Mouse (Mus musculus) heart, adult 10 weeks (tissue): ENCODE measurements around the gene Col9a1. TPM values are rescaled to one million over a fixed set of nuclear protein-coding genes. Genes with fewer than 3 reads are reported as not detected.

ENCODE experiments used
- polyA plus RNA-seq: library from polyadenylated mRNA; stranded (reverse); fragments of 350-450 nt; fragmentation: Illumina TruSeq; extraction: RNeasy Lipid Tissue Mini Kit (QIAGEN cat#74804); gene quantifications from one replicate; pipeline ENCODE4 v1.2.3, GENCODE M21; 2014; ENCODE audit warnings: low read depth, low replicate concordance

Gene Col9a1
- polyA plus RNA-seq: not detected

GRCm38 (mm10) chr1:24177224-24177851, at the start of gene Col9a1:
TSS of gene Col9a1 (plus strand) at chr1:24177610.

Other genes starting within 250 kb of the Col9a1 start
- gene Sdhaf4, start 172.0 kb upstream of the Col9a1 start, polyA plus RNA-seq: 75.3 TPM
- 27.1 TPM for gene Fam135a, start 77.3 kb upstream of the Col9a1 start, polyA plus RNA-seq